Mouse (Mus musculus) kidney, adult 8-10 months (tissue): ENCODE data around the gene Pdxp.

ENCODE experiments used
- DNase-seq, 2 experiments: peaks; one replicate each; pipeline ENCODE4 v3.0.0; 2022

The Pdxp gene

DNA sequence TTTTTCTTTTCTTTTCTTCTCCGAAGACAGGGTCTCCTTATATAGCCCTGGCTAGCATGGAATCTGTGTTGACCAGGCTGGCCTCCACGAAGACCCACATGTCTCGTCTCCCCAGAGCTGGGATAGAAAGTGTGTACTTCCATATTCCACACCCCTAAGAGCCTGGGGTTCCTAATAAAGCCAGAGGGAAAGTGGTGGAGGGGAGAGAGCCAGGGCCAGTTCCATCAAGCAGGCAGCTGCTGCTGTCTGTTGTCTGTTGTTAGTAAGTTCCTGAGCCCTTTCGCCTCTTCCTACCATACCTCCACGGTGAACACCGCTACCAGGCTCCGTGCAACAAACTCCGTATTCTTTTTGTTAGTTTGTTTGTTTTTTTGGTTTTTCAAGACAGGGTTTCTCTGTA lies 14.8 kb downstream of the Pdxp start:
- no peak for DNase-seq

DNA sequence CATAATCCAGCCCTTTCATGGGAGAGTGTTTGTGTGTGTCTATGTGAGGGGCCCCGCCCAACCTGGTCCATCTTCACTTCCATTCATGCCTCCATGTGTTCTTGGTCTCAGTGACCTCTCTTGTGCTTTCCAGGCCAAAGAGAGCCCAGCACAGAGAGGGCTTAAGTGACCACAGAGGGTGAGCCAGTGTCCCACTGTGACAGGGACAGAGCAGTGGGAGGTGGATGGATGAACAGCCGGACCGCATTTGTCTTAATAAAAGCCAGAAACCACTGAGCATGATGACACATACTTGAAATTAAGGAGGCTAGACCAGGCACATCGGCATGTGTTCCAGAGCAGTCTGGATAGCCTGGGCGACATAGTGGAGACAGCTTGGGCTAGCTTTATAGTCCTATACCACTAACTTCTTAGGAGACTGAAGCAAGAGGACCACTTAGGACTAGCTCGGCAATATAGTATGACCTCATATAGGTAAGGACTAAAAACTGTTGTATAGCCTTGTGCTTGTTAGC lies 16.5 kb downstream of the Pdxp start:
- DNase-seq, result no peak

GRCm38 (mm10) chr15:78930801-78931426 lies 17.2 kb downstream of the Pdxp start:
- DNase-seq, result no peak

DNA sequence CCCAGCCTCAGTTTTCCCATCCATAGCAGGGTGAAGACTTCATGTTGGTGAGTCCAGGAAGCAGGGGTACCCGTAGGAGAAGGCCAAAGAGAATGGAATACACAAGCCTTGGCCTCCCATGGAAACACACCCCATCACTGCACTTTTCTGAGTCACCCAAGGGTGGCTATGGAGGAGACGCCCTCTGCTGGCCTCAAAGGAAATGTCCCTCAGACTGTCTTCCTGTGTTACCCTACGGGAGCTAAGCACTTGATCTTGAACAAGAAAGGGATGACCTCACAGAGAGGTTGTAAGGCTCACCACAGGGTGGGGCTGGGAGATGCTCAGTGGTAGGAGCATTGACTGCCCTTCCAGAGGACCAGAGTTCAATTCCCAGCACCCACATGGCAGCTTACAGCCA lies 17.9 kb downstream of the Pdxp start:
- peak in 1 of 2 experiments; percentile 64 for DNase-seq

- peak; percentile 78 to 89 for DNase-seq
Measured at GRCm38 (mm10) chr15:78934784-78935320, 21.1 kb downstream of the Pdxp start, which contains the start of gene Nol12. Gene Nol12 (plus strand): TSS chr15:78934933.

- DNase-seq, result no peak
Measured at GRCm38 (mm10) chr15:78936403-78936802, 22.7 kb downstream of the Pdxp start.

DNA sequence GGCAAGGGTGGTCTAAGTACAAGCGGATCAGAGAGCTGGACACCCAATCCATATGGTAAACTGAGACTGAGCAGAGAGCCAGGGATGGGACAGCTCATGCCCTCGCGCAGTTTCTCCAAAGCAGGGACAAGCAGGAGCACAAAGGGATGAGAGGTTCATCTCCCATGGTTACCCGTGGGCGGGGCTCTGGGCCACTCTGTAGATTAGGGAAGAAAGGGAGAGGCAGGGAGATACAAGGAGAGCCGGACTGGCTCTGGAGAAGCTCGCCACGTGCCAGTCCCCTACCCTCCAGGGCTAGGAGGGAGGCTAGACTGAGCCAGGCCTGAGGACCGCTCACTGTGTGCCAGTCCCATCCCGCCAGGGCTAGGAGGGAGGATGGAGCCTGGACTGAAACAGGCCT lies 23.6 kb downstream of the Pdxp start:
- DNase-seq, result no peak

- no peak for DNase-seq
Measured at GRCm38 (mm10) chr15:78937963-78938362, 24.2 kb downstream of the Pdxp start.

DNA sequence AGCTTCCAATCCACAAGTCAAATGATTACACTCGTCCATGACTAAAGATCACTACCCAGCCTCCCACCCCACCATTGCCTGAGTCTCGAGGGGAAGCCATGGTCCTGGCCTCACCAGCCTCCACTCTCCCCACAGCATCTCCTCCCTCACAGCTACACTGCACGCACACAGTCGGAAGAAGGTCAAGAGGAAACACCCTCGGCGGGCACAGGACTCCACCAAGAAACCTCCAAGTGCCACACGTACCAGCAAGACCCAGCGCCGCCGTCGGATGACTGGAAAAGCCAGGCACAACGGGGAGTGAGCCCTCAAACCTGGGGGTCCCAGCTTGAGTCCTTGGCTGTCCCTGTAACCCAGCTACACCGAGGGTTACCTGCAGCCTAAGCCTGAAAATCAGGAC lies 26.6 kb downstream of the Pdxp start:
- no peak for DNase-seq

DNA sequence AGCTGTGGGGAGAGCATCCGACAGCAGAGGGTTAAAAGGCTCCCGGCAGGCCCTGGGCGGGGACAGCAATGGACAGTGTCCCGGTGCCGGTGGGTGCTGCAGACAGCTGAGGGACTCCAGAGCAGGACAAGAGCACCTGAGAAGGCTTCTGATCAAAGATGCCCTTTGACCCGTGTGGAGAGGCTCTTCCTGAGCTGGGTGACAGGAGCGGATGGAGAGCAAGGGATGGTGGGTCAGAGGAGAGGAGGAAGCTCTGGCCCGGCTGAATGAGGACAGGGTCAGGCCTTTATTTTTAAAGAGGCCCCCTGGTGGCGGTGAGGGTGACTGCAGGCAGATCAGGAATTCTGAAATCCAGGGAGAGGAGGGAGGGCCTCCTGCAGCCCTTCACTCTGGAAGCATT lies 28.9 kb downstream of the Pdxp start:
- peak; percentile 68 to 82 for DNase-seq

DNA sequence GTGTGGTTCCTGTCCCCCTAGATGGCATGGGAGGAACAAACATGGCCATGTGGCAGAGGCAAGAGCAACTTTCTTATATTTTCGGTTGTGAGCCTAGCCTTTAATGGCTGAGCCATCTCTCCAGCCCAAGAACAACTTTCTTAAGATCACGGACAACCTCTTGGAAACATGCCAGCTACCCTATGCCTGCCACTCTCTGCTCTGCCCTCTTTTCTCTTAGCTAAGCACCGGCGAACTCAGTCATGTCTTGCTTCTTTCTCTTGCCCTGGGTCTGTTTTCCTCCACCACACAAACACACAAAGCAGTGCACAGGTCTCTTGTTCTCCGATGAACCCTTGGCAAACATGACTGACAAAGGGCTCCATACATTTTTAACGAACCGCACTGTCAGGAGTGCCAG lies 32.5 kb downstream of the Pdxp start:
- no peak for DNase-seq

DNA sequence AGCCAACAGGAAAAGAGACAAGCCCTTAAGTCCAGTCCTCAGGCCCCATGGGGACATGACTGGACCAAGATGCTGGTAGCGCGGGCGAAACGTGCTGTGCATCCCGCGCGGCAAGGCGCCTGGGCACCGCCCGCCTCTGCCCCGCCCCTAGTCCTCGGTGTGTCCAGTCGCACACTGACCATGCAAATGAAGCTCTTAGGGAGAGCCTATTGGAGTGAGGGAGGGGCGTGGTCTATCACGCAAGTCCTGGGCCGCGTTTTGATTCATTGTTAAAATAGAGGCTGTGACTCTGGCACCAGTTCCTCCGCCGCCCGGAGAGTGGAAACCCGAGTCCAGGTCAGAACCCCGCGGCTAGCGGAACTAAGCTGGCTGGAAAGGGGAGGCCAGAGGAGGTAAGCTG lies 33.9 kb downstream of the Pdxp start, which contains the start of gene Triobp:
Gene Triobp, plus strand, starts transcription at position 68 of the 400 bp plus-strand sequence.
- DNase-seq, result peak; percentile 86 to 88

DNA sequence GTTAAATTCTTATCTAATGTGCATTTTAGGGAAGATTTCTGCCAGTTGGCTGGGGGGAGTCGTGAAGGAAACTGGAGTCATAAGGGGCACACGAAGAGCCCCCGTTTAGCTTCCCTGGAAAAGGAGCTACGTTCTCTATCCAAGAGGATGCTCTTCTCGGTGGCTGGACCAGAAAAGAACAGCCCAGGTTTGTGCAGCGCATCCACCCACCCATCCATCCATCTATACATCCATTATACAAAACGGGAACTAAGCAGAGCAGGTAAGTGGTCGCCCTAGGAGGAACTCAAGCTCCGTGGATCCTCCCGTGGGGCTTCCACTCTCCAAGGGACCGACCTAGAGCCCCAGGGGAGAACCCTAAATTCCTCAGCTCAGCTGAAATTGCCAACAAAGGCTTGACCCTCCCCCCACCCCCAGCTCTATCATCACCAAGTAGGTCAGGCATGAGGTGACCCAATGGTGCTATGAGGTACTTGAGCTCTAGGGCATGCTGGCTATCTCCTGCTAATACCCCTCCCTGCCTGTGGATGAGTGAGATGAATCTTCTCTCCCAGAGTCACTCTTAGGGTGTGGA lies 34.5 kb downstream of the Pdxp start:
- no peak for DNase-seq

GRCm38 (mm10) chr15:78948883-78949282 lies 35.2 kb downstream of the Pdxp start:
- DNase-seq, result no peak

DNA sequence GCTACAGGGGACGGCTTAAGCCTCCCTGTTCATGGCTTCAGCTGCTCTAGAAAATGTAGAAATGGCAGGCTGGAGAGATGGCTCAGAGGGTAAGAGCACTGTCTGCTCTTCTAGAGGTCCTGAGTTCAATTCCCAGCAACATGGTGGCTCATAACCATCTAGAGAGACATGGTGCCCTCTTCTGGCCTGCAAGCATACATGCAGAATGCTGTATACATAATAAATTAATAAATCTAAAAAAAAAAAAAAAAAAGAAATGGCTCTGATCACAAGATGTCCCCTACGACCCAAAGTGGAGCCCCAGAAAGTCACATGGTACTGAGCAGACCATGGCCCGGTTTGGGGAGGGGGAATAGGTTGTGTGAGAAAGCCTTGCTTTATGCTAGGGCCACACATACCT lies 41.9 kb downstream of the Pdxp start:
- no peak for DNase-seq

DNA sequence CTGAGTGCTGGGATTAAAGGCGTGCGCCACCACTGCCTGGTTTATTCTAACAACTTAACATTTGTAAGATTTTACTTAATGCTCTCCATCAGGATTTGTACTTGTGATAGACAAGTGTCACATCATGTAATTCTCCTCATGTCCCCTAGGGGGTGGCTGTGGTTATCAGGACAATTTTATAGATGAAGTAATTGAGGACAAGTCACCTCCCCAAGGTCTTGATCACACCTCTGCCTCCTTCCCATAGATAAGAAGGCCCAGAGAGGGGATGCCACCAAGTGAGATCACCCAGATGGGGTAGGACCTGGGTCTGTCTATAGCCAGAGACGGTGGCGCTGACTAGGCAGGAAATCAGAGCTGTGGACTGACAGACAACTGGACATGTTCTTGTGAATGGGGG lies 42.6 kb downstream of the Pdxp start:
- DNase-seq, result no peak

- no peak for DNase-seq
Measured at GRCm38 (mm10) chr15:78957021-78957420, 43.3 kb downstream of the Pdxp start.

DNA sequence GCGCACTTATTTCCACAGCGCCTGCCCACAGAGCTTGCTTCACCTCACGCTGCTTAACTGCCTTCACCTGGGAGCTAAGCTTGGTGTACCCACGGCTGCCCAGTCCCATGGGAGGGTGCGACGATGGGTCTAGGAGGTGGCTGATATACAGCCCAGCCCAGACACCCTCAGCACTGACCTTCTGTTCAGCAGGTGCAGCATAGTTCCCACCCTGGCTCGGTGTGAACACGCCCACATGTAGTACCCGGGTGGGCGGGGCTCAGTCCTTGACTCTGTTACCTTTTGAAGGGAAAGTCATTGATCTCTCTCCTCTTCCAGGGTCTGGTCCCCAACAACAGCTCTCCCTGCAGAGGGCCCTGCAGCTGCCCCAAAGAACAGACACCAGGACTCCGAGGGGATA lies 45.8 kb downstream of the Pdxp start:
- no peak for DNase-seq

DNA sequence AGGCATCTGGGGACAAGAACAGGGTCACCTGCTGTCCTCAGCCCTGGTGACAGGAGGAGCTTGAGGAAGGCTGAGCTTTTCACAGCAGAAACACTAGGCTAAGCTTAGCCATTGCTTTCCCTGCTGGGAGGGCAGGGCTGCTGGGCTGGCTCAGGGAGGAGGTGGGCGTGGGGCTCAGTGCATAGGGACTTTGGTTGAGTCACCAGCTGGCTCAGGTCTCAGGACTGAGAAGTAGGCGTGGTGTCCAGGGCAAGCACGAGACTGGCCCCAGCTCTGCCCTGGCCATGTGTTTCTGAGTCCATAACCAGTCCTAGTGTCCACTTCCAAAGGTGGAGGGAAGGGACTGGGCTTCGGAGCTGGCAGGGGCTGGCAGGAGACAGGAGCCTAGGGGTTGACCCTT lies 46.4 kb downstream of the Pdxp start:
- no peak for DNase-seq

- peak; percentile 46 to 68 for DNase-seq
Measured at GRCm38 (mm10) chr15:78962885-78963284, 49.2 kb downstream of the Pdxp start.
